Mouse (Mus musculus) bone marrow macrophage, adult 2 months (primary cell): ENCODE measurements around the gene Obscn. TPM values are rescaled to one million over a fixed set of nuclear protein-coding genes. Genes with fewer than 3 reads are reported as not detected.

Experiments used
- H3K27ac ChIP-seq: 2 replicates; pipeline ENCODE4 v1.5.1; 2012; ENCODE audit warnings: low read depth, low read length; ENCODE audit not compliant: insufficient read depth
- H3K4me1 ChIP-seq: 2 replicates; pipeline ENCODE4 v1.6.1; 2012; ENCODE audit warnings: low read length; ENCODE audit not compliant: control insufficient read depth, insufficient read depth
- H3K4me3 ChIP-seq: 2 replicates; pipeline ENCODE4 v1.5.1; 2012; ENCODE audit warnings: mild to moderate bottlenecking, low read length, moderate library complexity; ENCODE audit not compliant: insufficient read depth
- CTCF ChIP-seq: IDR thresholded peaks from 2 replicates; pipeline ENCODE4 v1.5.1; 2012; ENCODE audit warnings: low read depth, mild to moderate bottlenecking, low read length, moderate library complexity
- POLR2A ChIP-seq: IDR thresholded peaks from 2 replicates; pipeline ENCODE4 v1.6.1; 2012; ENCODE audit warnings: mild to moderate bottlenecking, low read depth, low read length, borderline replicate concordance
- polyA plus RNA-seq: library from polyadenylated mRNA; stranded (reverse); fragments of >200 nt; gene quantifications from 2 replicates; pipeline ENCODE4 v1.2.4, GENCODE M21; 2012; ENCODE audit not compliant: missing spikeins, insufficient read depth, insufficient read length

Gene Obscn
- polyA plus RNA-seq, 1 experiment: not detected

DNA sequence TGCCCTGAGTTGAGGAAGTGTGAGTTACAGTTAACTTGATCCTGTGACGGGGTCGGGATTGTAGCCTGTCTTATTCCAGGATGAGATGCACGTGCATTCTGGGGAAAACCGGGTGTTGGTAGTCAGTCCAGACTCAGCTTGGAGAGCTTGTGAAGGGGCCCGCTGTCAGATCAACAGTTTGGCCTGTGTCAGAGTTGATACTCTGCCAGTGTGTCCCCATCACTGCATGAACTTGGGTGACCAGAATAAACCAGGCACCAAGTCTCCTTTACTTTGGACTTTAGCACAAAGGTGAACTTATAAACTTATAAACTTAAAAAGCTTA lies 157.5 kb downstream of the Obscn start:
- Histone ChIP-seq H3K4me1 (peaks cover 28% of the 10 kb centered on the region), H3K27ac (peak overlapping the region; percentile 66), H3K4me3 (peak overlapping the region; percentile 97)
- TF ChIP-seq CTCF (no peak), POLR2A (no peak)

DNA sequence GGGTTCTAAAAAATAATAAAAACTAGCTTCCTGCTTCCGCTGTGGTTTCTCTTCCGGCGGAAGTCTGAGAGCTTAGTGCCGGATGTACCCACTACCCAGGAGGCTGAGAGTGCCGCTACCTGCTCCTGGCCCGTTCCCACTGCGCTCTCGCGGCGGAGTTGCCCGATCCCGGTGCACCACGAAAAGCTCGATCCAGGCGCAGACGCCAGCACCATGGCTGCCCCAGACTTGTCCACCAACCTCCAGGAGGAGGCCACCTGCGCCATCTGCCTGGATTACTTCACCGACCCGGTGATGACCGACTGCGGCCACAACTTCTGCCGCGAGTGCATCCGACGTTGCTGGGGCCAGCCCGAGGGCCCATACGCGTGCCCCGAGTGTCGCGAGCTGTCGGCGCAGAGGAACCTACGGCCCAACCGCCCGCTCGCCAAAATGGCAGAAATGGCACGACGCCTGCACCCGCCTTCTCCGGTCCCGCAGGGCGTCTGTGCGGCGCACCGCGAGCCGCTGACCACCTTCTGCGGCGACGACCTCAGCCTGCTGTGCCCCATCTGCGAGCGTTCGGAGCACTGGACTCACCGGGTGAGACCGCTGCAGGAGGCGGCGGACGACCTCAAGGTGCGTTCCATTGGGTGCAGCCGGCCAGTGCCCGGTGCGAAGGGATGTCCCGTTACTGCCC lies 158.0 kb downstream of the Obscn start, which contains the start of gene Trim11:
TSS of gene Trim11 (plus strand) at position 67 of the 679 bp plus-strand sequence.
- Histone ChIP-seq H3K27ac (peak within 1 kb of the TSS; percentile 72), H3K4me3 (peak within 1 kb of the TSS; percentile 97), H3K4me1 (peaks cover 28% of the 10 kb centered on the region)
- TF ChIP-seq POLR2A (no peak), CTCF (no peak)

DNA sequence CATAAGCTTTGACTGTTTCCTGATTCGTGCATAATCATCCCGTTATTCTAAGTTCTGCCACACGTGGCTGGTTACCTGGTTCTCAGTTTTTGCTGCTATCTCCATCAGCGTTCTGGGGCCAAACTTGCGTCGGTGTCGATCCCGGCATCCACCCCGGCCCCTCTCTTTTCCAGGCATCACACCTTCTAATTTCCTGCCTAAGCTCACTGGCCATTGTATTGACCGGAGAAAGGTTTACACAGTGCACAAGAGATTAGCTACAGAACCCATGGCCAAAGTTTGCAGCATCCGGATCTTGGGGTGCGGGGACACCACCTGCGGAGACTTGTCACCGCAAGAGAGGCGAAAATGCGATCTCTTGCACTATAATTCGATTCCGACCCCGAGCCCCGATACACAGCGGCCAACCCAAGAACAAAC lies 158.6 kb downstream of the Obscn start:
- no peak for TF ChIP-seq POLR2A
- no peak for TF ChIP-seq CTCF
- Histone ChIP-seq H3K4me3 (peak overlapping the region; percentile 97), H3K4me1 (peaks cover 24% of the 10 kb centered on the region)

DNA sequence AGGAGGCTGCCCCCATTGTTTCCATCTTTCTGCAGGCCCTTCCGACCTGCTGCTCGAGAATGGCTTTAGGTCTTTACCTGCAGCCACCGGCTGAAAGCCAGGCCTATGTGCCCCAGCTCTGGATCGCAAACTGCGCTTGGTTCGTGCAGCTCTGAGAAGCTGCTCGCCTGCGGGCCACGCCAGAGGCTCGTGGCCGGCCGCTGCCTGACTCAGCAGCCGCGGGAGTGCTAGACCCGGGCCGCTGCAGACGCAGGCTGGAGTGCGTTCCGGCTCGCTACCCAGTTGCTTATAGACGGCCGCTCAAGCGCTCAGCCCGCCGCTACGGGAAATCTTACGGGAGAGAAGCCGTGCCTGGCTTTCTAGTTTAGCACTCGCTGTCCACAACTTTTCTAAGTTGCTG lies 159.1 kb downstream of the Obscn start:
- peak overlapping the region; percentile 72 for H3K27ac ChIP-seq

More for the DNA sequence above, 158.6 kb downstream of the Obscn start:
- H3K27ac ChIP-seq: peak overlapping the region; percentile 72

DNA sequence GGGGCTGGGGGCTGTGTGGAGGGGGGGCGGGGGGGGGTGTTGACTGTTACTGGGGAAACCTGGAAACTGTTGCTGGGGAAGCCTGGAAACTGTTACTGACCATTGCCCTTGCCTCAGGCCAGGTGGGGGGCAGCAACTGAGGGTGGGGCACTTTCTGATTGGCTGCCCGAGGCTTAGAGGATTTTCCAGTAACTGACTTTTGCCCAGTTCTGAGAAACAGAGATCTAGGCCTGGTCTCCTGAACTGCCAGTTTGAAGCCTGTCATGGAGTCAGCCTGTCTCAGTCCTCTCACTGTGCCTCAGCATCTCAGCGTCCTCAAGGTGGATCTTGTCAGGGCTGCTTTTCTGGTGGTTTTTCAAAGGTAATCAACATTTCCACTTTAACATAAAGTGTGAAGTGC lies 161.8 kb downstream of the Obscn start:
- H3K4me1 ChIP-seq: peaks cover 5% of the 10 kb centered on the region
- no peak overlapping the region for H3K4me3 ChIP-seq
- TF ChIP-seq POLR2A: no peak
- TF ChIP-seq CTCF: no peak
- H3K27ac ChIP-seq: no peak overlapping the region

More for the DNA sequence above, 159.1 kb downstream of the Obscn start:
- Histone ChIP-seq H3K4me3 (peak overlapping the region; percentile 97), H3K4me1 (peaks cover 20% of the 10 kb centered on the region)
- TF ChIP-seq CTCF (no peak), POLR2A (no peak)

DNA sequence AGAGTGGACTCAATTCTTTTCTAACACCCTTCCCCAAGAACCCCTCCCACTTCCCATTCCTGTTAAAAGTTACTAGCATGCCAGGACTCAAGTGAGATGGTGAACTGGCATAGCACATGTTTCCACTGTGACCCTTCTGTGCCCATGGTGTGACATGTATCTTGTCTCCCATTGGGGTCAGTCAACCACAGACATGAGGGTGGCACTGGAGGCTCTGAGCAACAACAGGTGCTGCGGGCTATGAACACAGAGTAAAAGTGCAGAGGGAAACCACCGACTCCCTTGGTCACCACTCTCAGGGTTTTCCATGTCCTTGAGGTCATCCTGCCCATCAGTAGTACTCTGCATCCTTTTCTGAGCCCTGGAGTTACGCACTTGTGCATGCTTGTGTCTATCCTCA lies 164.4 kb downstream of the Obscn start:
- no peak overlapping the region for H3K27ac ChIP-seq
- no peak overlapping the region for H3K4me3 ChIP-seq
- H3K4me1 ChIP-seq: peaks cover 5% of the 10 kb centered on the region
- no peak for TF ChIP-seq CTCF
- TF ChIP-seq POLR2A: no peak

DNA sequence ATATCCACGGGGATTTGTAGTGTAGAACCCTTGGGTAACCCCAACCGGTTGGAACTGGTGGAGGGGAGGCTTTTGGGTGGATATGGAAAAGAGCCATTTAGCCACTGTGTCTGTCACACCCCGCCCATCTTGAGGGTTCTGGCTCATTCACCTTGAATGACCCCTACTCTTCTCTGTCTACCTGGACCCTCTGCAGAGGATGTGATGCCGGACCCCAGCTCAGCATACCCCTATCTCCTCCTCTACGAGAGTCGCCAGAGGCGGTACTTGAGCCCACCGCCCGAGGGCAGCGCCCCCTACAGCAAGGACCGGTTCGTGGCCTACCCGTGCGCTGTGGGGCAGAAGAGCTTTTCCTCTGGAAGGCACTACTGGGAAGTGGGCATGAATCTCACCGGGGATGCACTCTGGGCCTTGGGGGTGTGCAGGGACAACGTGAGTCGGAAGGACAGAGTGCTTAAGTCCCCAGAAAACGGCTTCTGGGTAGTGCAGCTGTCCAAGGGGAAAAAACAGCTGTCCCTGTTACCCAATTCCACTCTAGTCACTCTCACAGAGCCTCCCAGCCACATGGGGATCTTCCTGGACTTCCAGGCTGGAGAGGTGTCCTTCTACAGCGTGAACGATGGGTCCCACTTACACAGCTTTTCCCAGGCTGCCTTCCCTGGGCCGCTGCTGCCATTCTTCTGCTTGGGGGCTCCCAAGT lies 165.2 kb downstream of the Obscn start:
- Histone ChIP-seq H3K4me3 (no peak overlapping the region), H3K4me1 (peaks cover 5% of the 10 kb centered on the region), H3K27ac (no peak overlapping the region)
- TF ChIP-seq POLR2A: no peak
- 0 out of 2 replicates have a peak, but pooled peaks have one; percentile 16 for TF ChIP-seq CTCF

DNA sequence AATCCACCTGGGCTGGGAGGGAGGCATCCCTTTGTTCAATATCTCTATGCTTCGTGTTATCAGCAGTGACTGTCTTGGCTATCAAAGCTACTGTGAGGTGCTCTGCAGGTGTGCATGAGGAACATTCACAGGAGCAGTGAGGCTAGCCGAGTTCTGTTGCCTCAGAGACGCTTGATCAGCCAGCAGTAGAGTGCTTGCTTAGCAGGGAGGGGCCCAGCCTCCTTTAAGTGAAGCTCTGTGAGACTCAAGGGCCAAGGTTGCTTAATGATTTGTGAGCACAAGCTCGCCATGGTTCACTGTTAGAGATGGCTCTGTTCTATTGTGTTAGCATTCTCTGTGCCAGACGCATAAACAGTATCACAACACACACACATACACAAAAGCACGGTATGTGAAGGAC lies 166.5 kb downstream of the Obscn start:
- Histone ChIP-seq H3K4me1 (peaks cover 10% of the 10 kb centered on the region), H3K4me3 (no peak overlapping the region), H3K27ac (no peak overlapping the region)
- TF ChIP-seq CTCF: no peak
- TF ChIP-seq POLR2A: no peak

DNA sequence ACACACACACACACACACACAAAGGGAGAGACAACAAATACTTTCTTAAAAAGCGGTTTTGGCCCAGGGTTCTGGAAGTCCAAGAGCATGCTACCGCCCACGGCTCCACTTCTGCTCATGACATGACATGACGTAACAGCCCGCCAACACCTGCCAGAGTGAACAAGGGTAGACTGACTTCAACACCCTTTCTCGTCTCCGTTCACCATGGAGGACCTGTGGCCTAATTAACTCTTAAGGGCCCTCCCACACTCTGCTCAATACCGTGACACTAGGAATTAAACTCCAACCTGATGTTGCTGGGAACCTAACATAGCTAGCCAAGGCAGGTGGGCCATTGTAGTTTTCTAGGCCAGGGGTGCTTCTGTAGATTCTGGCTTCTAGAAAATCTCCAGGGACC lies 167.2 kb downstream of the Obscn start:
- no peak overlapping the region for H3K4me3 ChIP-seq
- peaks cover 14% of the 10 kb centered on the region for H3K4me1 ChIP-seq
- H3K27ac ChIP-seq: no peak overlapping the region
- no peak for TF ChIP-seq CTCF
- no peak for TF ChIP-seq POLR2A

DNA sequence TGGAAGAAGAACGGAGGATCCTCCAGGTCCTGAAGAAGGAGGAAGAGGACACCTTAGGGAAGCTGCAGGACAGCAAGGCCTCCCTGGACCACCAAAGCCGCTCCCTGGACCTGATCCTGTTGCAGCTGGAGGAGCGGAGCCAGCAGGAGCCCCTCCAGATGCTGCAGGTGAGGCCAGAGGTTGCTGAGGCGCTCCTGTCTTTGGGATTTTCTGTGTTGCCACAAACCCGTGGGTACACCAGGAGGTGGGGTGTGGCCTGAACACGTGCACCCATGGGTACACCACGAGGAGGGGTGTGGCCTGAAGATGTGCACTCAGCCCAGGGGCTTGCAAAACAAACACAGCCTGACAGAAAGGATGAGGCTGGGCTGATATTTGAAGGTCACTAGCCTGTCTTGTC lies 167.7 kb downstream of the Obscn start:
- Histone ChIP-seq H3K27ac (no peak overlapping the region), H3K4me3 (no peak overlapping the region), H3K4me1 (peaks cover 14% of the 10 kb centered on the region)
- TF ChIP-seq CTCF (no peak), POLR2A (no peak)
